Mouse (Mus musculus): ENCODE results near the gene Krtap10-10. TPM values are rescaled to one million over a fixed set of nuclear protein-coding genes. Genes with fewer than 3 reads are reported as not detected.

Krtap10-10 gene
- total and polyA plus RNA-seq, 3 experiments: 0.49 TPM; not detected in 2

GRCm38 (mm10) chr10:77798921-77799508, 36.7 kb upstream of the Krtap10-10 start, which contains the start of gene Gm19668:
TSS of gene Gm19668 (minus strand) at chr10:77799133.
- peaks cover 11% of the 10 kb centered on the region; the same call in 1 of the 2 replicates for H3K27me3 ChIP-seq (ENCODE audit: insufficient read depth, low read length)
- H3K4me3 ChIP-seq (ENCODE audit: low read depth, low read length): no peak within 1 kb of the TSS
- TF ChIP-seq GATA2 (IDR thresholded peaks at IDR 0.05; ENCODE audit: borderline replicate concordance, low read depth, low read length): no peak
- TF ChIP-seq TAL1 (conservative IDR thresholded peaks at IDR 0.05; ENCODE audit: low read depth, low read length): no peak
- no peak for TF ChIP-seq GATA1 (IDR thresholded peaks at IDR 0.05; ENCODE audit: borderline replicate concordance, low read length)
- no peak for TF ChIP-seq POLR2AphosphoS5 (IDR thresholded peaks at IDR 0.05; ENCODE audit: insufficient replicate concordance, low read depth, low read length)
- TF ChIP-seq CTCF (IDR thresholded peaks at IDR 0.05; ENCODE audit: low read depth, low read length): no peak
- H3K4me1 ChIP-seq (ENCODE audit: insufficient read depth, low read depth, low read length): no peaks in the 10 kb centered on the region
- H3K36me3 ChIP-seq (replicated peaks): no peaks in the 10 kb centered on the region
- H3K9me3 ChIP-seq (replicated peaks): no peaks in the 10 kb centered on the region
- no peak for ATAC-seq (ENCODE audit: extremely low read depth, insufficient number of reproducible peaks, low FRiP score, poor library complexity, severe bottlenecking)
- DNase-seq (ENCODE audit: low spot score): no peak

GRCm38 (mm10) chr10:77804095-77804494, 31.7 kb upstream of the Krtap10-10 start:
- no peaks in the 10 kb centered on the region for H3K4me1 ChIP-seq (ENCODE audit: insufficient read depth, low read depth, low read length)
- ATAC-seq (ENCODE audit: extremely low read depth, insufficient number of reproducible peaks, low FRiP score, poor library complexity, severe bottlenecking): no peak
- H3K4me3 ChIP-seq (ENCODE audit: low read depth, low read length): no peak overlapping the region
- H3K27me3 ChIP-seq (ENCODE audit: insufficient read depth, low read length): peaks cover 4% of the 10 kb centered on the region; the same call in 1 of the 2 replicates
- no peaks in the 10 kb centered on the region for H3K36me3 ChIP-seq (replicated peaks)
- no peak for DNase-seq (ENCODE audit: low spot score)
- H3K9me3 ChIP-seq (replicated peaks): no peaks in the 10 kb centered on the region
- TF ChIP-seq TAL1 (conservative IDR thresholded peaks at IDR 0.05; ENCODE audit: low read depth, low read length) (no peak), GATA2 (IDR thresholded peaks at IDR 0.05; ENCODE audit: borderline replicate concordance, low read depth, low read length) (no peak), CTCF (IDR thresholded peaks at IDR 0.05; ENCODE audit: low read depth, low read length) (no peak), POLR2AphosphoS5 (IDR thresholded peaks at IDR 0.05; ENCODE audit: insufficient replicate concordance, low read depth, low read length) (no peak), GATA1 (IDR thresholded peaks at IDR 0.05; ENCODE audit: borderline replicate concordance, low read length) (no peak)

- no peak for ATAC-seq (ENCODE audit: extremely low read depth, insufficient number of reproducible peaks, low FRiP score, poor library complexity, severe bottlenecking)
- no peak for DNase-seq (ENCODE audit: low spot score)
- no peak within 1 kb of the TSS for H3K4me3 ChIP-seq (ENCODE audit: low read depth, low read length)
- no peaks in the 10 kb centered on the region for H3K4me1 ChIP-seq (ENCODE audit: insufficient read depth, low read depth, low read length)
- no peak for TF ChIP-seq CTCF (IDR thresholded peaks at IDR 0.05; ENCODE audit: low read depth, low read length)
- no peak for TF ChIP-seq POLR2AphosphoS5 (IDR thresholded peaks at IDR 0.05; ENCODE audit: insufficient replicate concordance, low read depth, low read length)
- TF ChIP-seq GATA1 (IDR thresholded peaks at IDR 0.05; ENCODE audit: borderline replicate concordance, low read length): no peak
- TF ChIP-seq GATA2 (IDR thresholded peaks at IDR 0.05; ENCODE audit: borderline replicate concordance, low read depth, low read length): no peak
- TF ChIP-seq TAL1 (conservative IDR thresholded peaks at IDR 0.05; ENCODE audit: low read depth, low read length): no peak
- no peaks in the 10 kb centered on the region for H3K27me3 ChIP-seq (ENCODE audit: insufficient read depth, low read length)
- H3K9me3 ChIP-seq (replicated peaks): no peaks in the 10 kb centered on the region
- no peaks in the 10 kb centered on the region for H3K36me3 ChIP-seq (replicated peaks)
Measured at GRCm38 (mm10) chr10:77811743-77812142, 24.0 kb upstream of the Krtap10-10 start, which contains the start of gene Gm9507. TSS of gene Gm9507 (minus strand) at chr10:77811843.

GRCm38 (mm10) chr10:77814382-77814781, 21.4 kb upstream of the Krtap10-10 start, which contains the start of gene Gm2696:
TSS of gene Gm2696 (plus strand) at chr10:77814682.
- Histone ChIP-seq H3K4me1 (ENCODE audit: insufficient read depth, low read depth, low read length) (peaks cover 4% of the 10 kb centered on the region; the same call in 1 of the 2 replicates), H3K27me3 (ENCODE audit: insufficient read depth, low read length) (peaks cover 7% of the 10 kb centered on the region), H3K36me3 (replicated peaks) (no peaks in the 10 kb centered on the region), H3K4me3 (ENCODE audit: low read depth, low read length) (no peak within 1 kb of the TSS), H3K9me3 (replicated peaks) (0 out of 2 replicates have a peak, but pooled peaks cover 3% of the 10 kb centered on the region)
- ATAC-seq (ENCODE audit: extremely low read depth, insufficient number of reproducible peaks, low FRiP score, poor library complexity, severe bottlenecking) (no peak), DNase-seq (ENCODE audit: low spot score) (no peak)
- no peak for TF ChIP-seq POLR2AphosphoS5 (IDR thresholded peaks at IDR 0.05; ENCODE audit: insufficient replicate concordance, low read depth, low read length)
- TF ChIP-seq GATA2 (IDR thresholded peaks at IDR 0.05; ENCODE audit: borderline replicate concordance, low read depth, low read length): no peak
- TF ChIP-seq TAL1 (conservative IDR thresholded peaks at IDR 0.05; ENCODE audit: low read depth, low read length): no peak
- TF ChIP-seq CTCF (IDR thresholded peaks at IDR 0.05; ENCODE audit: low read depth, low read length): no peak
- TF ChIP-seq GATA1 (IDR thresholded peaks at IDR 0.05; ENCODE audit: borderline replicate concordance, low read length): no peak

- H3K4me3 ChIP-seq (ENCODE audit: low read depth, low read length): no peak overlapping the region
- ATAC-seq (ENCODE audit: extremely low read depth, insufficient number of reproducible peaks, low FRiP score, poor library complexity, severe bottlenecking) (no peak), DNase-seq (ENCODE audit: low spot score) (no peak)
- H3K27me3 ChIP-seq (ENCODE audit: insufficient read depth, low read length): peaks cover 7% of the 10 kb centered on the region
- TF ChIP-seq CTCF (IDR thresholded peaks at IDR 0.05; ENCODE audit: low read depth, low read length) (peak; percentile 73; the same call in 1 of the 2 replicates), TAL1 (conservative IDR thresholded peaks at IDR 0.05; ENCODE audit: low read depth, low read length) (no peak)
- no peaks in the 10 kb centered on the region for H3K36me3 ChIP-seq (replicated peaks)
- H3K4me1 ChIP-seq (ENCODE audit: insufficient read depth, low read depth, low read length): peaks cover 4% of the 10 kb centered on the region; the same call in 1 of the 2 replicates
- 0 out of 2 replicates have a peak, but pooled peaks cover 3% of the 10 kb centered on the region for H3K9me3 ChIP-seq (replicated peaks)
Measured at GRCm38 (mm10) chr10:77815514-77815913, 20.2 kb upstream of the Krtap10-10 start.

GRCm38 (mm10) chr10:77818523-77818922, 17.2 kb upstream of the Krtap10-10 start:
- H3K9me3 ChIP-seq (replicated peaks): 0 out of 2 replicates have a peak, but pooled peaks cover 3% of the 10 kb centered on the region
- no peaks in the 10 kb centered on the region for H3K36me3 ChIP-seq (replicated peaks)
- peaks cover 4% of the 10 kb centered on the region; the same call in 1 of the 2 replicates for H3K4me1 ChIP-seq (ENCODE audit: insufficient read depth, low read depth, low read length)
- no peak overlapping the region; the same call in 1 of the 2 replicates for H3K4me3 ChIP-seq (ENCODE audit: low read depth, low read length)
- ATAC-seq (ENCODE audit: extremely low read depth, insufficient number of reproducible peaks, low FRiP score, poor library complexity, severe bottlenecking) (no peak), DNase-seq (ENCODE audit: low spot score) (no peak)
- TF ChIP-seq TAL1 (conservative IDR thresholded peaks at IDR 0.05; ENCODE audit: low read depth, low read length) (no peak), GATA2 (IDR thresholded peaks at IDR 0.05; ENCODE audit: borderline replicate concordance, low read depth, low read length) (no peak), CTCF (IDR thresholded peaks at IDR 0.05; ENCODE audit: low read depth, low read length) (no peak), POLR2AphosphoS5 (IDR thresholded peaks at IDR 0.05; ENCODE audit: insufficient replicate concordance, low read depth, low read length) (no peak), GATA1 (IDR thresholded peaks at IDR 0.05; ENCODE audit: borderline replicate concordance, low read length) (no peak)
- peaks cover 11% of the 10 kb centered on the region for H3K27me3 ChIP-seq (ENCODE audit: insufficient read depth, low read length)

Measured in G1E (cell line).